Comparison of ENCODE assay signal across 12 mouse cellular contexts in genomic region chr6:87873104-87873503, GRCm38 (mm10). TPM values are rescaled to one million over a fixed set of nuclear protein-coding genes. Genes with fewer than 3 reads are reported as not detected.
DNase-seq lines count a peak whose midpoint lies in the region; ATAC-seq lines count a peak whose summit lies in the region.
"Had no signal": no experiment of that assay in that cellular context is flagged by ENCODE, and none has a peak within 500 bp of the region (broad histone marks: within the 10 kb centered on the region; RNA-seq: fewer than 3 reads in every experiment).

No protein-coding gene starts in this region.

- no peak overlapping the region for H3K4me3 ChIP-seq in kidney, embryonic 15.5 days (replicated peaks)
- H3K4me3 ChIP-seq: embryonic facial prominence, embryonic 12.5 days; forebrain, embryonic 15.5 days; midbrain, embryonic 12.5 days had no signal

- H3K9ac ChIP-seq in kidney, embryonic 15.5 days = no peak overlapping the region
- H3K9ac ChIP-seq: embryonic facial prominence, embryonic 12.5 days; forebrain, embryonic 15.5 days; midbrain, embryonic 12.5 days had no signal

- H3K27me3 ChIP-seq in kidney, embryonic 15.5 days = no peaks in the 10 kb centered on the region
- H3K27me3 ChIP-seq: embryonic facial prominence, embryonic 12.5 days; forebrain, embryonic 15.5 days; midbrain, embryonic 12.5 days had no signal

- H3K9me3 ChIP-seq in kidney, embryonic 15.5 days (replicated peaks) = no peaks in the 10 kb centered on the region
- H3K9me3 ChIP-seq: embryonic facial prominence, embryonic 12.5 days; forebrain, embryonic 15.5 days; midbrain, embryonic 12.5 days had no signal

- WGBS in kidney, embryonic 15.5 days = 41% methylated on average over 1 of the region's 1 CpGs

- no peaks in the 10 kb centered on the region for H3K36me3 ChIP-seq in kidney, embryonic 15.5 days
- H3K36me3 ChIP-seq: embryonic facial prominence, embryonic 12.5 days; forebrain, embryonic 15.5 days; midbrain, embryonic 12.5 days had no signal

- peaks cover 10% of the 10 kb centered on the region; the same call in 1 of the 2 replicates for H3K4me1 ChIP-seq in kidney, embryonic 15.5 days
- H3K4me1 ChIP-seq: embryonic facial prominence, embryonic 12.5 days; forebrain, embryonic 15.5 days; midbrain, embryonic 12.5 days had no signal

- peak; percentile 32 to 43 for DNase-seq in kidney, adult 8-10 months
- peak; percentile 48 for DNase-seq in NIH3T3 (ENCODE audit: low read depth)
- DNase-seq in gastrocnemius, adult 8-10 months (ENCODE audit: low spot score in 2 of 2) = peak; percentile 73 to 82
- peak; percentile 55 to 62 for DNase-seq in kidney, postnatal 36 days
- DNase-seq in embryo, embryonic 9.5 days (ENCODE audit: extremely low spot score) = no peak
- DNase-seq in thymus, postnatal 25 days = no peak
- DNase-seq: cerebellum, adult 8-10 months; lung, postnatal 14 days had no signal

- ATAC-seq in kidney, embryonic 15.5 days (replicated peaks; ENCODE audit: low FRiP score) = no peak
- ATAC-seq: forebrain, embryonic 15.5 days had no signal

- H3K27ac ChIP-seq in kidney, embryonic 15.5 days = no peak overlapping the region
- H3K27ac ChIP-seq: embryonic facial prominence, embryonic 12.5 days; forebrain, embryonic 15.5 days; midbrain, embryonic 12.5 days had no signal

- H3K4me2 ChIP-seq in kidney, embryonic 15.5 days = no peak overlapping the region
- H3K4me2 ChIP-seq: embryonic facial prominence, embryonic 12.5 days; forebrain, embryonic 15.5 days; midbrain, embryonic 12.5 days had no signal

RNA-seq across cellular contexts. Expression of gene Copg1, which starts 14.5 kb away (rescaled TPM):
- polyA plus RNA-seq in kidney, embryonic 15.5 days (2015; fragmentation: Nextera tagmentation; extraction: Ambion mirVana) = 159 and 164 TPM in 2 replicates
- 10 to 100 TPM; 26.5 to 33.6 (median 28.8) TPM for total RNA-seq in gastrocnemius, adult 8-10 months (2022)

RNA-seq across cellular contexts. Expression of gene Cnbp, which starts 22.2 kb away (rescaled TPM):
- 1,107 and 1,171 TPM in 2 replicates for polyA plus RNA-seq in kidney, embryonic 15.5 days (2015; fragmentation: Nextera tagmentation; extraction: Ambion mirVana)
- 100 to 1,000 TPM; 567 to 637 (median 580) TPM for total RNA-seq in gastrocnemius, adult 8-10 months (2022)

RNA-seq across cellular contexts. Expression of gene Isy1, which starts 34.5 kb away (rescaled TPM):
- 57.3 and 62.9 TPM in 2 replicates for polyA plus RNA-seq in kidney, embryonic 15.5 days (2015; fragmentation: Nextera tagmentation; extraction: Ambion mirVana)
- 10 to 100 TPM; 13.1 to 23.1 (median 18.4) TPM for total RNA-seq in gastrocnemius, adult 8-10 months (2022)

RNA-seq across cellular contexts. Expression of gene Gm45140, which starts 37.5 kb away (rescaled TPM):
- 2.3 and 3.9 TPM in 2 replicates for polyA plus RNA-seq in kidney, embryonic 15.5 days (2015; fragmentation: Nextera tagmentation; extraction: Ambion mirVana)
- 1 to 10 TPM in 1 of 4 experiments, under 1 TPM in 1, not detected in 2; 0.48 to 1.0 TPM for total RNA-seq in gastrocnemius, adult 8-10 months (2022)

RNA-seq across cellular contexts. Expression of gene Hmces, which starts 40.6 kb away (rescaled TPM):
- polyA plus RNA-seq in kidney, embryonic 15.5 days (2015; fragmentation: Nextera tagmentation; extraction: Ambion mirVana) = 58.5 and 59.5 TPM in 2 replicates
- 1 to 10 TPM; 3.6 to 6.9 (median 6.6) TPM for total RNA-seq in gastrocnemius, adult 8-10 months (2022)

Comparison
In these comparisons a context has a peak if more than half of its experiments do, and no peak if none do; other contexts are left out.
1. DNase-seq: peak in kidney, adult 8-10 months (2 of 2), NIH3T3 (single experiment), gastrocnemius, adult 8-10 months (2 of 2) and kidney, postnatal 36 days (2 of 2); none in embryo, embryonic 9.5 days (single experiment) and thymus, postnatal 25 days (single experiment).